Mouse (Mus musculus): Measurements from ENCODE around the gene Washc3.

Washc3 gene

DNA sequence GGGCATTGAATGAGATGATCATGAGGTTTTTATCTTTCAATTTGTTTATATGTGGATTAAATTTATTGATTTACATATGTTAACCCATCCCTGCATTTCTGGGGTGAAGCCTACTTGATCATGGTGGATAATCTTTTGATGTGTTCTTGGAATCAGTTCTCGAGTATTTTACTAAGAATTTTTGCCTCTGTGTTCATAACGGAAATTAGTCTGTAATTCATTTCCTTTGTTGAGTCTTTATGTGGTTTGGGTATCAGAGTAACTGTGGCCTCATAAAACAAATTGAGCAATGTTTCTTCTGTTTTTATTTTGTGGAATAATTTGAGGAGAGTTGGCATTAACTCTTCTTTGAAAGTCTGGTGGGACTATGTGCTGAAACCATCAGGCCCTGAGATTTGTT, 54.7 kb downstream of the Washc3 start:
- DNase-seq (ENCODE audit: low spot score): no peak

DNA sequence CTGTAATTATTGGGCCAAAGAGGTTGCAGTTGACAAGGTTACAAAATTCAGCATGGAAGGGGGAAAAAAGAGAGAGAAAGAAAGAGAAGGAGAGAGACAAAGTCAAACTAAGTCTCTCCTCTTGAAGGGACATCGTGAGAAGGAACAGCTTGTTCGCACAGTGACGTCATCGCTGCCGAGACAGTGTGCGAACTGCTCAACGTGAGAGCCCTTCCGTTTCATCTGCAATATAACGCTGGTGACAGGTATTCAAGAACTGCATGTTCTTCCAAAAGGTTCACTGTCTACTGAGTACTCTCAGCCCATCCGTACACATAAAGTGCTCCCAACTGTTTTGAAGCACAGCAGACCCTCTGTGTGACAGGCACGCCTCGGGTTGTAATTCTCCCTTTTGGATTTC, 59.4 kb downstream of the Washc3 start:
- DNase-seq (ENCODE audit: low spot score): no peak

DNA sequence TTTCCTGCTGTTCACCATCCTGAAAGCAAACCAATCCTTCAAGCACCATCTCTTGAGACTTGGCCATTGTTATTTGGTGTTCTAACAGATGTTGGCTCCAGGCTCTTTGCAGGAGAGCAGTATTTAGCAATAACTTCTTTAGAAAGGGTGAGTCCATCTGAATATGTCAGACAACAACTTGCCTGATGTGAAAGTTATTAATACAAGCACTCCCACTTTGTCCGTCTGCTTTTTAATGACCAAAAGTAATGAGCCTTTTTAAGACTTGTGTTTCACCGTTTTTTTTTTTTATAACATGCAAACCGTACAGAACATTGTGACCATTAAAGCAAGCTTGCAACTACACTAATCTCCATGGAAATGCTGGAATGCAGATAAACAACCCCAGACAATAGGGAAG, 60.3 kb downstream of the Washc3 start:
- no peak for DNase-seq (ENCODE audit: low spot score)

DNA sequence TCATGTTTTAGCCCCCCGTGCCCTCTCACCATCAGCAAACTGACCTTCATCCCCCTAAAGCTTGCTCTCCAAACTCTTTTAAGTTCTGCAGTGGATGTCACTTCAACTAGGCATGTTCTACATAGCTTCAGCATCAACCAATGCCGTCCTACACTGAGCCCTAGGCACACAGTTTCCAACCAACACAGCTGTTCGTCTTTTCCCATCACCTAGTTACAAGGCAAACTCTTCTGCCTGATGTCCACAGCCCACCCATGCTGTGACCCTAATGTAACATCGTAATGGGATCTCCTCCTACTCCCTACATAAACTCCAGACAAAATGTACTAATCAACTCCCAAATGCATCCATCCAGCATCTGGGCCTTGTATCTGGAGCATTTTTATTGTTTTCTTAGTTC, 62.5 kb downstream of the Washc3 start:
- DNase-seq (ENCODE audit: low spot score): no peak

DNA sequence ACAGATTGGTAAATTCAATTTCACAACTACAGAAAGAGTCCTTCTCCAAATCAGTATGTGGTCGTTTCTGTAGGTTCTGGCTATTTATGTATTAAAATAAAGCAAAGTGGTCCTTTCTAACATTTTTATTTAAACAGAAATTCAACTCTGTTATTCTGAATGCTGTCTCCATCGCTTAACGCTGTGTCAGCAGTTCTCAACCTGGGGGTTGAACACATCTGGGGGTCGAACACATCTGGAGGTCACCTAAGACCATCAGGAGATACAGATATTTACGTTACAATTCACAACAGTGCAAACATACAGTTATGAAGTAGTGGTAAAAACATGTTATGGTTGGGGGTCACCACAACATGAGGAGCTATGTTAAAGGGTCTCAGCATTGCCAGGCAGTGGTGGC, 73.2 kb downstream of the Washc3 start:
- DNase-seq (ENCODE audit: low spot score): no peak

DNA sequence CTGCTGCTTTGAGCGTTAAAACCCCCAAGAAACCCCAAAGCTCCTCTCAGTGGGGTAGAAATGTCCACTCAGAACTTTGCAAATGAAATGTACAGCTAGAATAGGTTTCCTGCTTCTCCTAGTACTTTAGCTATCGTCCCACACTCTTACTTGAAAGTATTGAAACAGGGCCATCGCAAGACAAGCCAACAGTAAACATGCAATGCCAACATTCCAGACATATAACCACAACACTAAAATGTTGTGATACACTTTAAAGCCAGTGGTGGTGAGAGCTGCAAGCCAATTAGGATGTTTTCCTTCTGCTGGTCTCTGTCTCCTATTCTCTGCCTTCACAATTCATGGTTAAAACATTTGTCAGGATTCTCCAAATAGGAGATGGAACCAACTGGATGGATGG, 80.8 kb downstream of the Washc3 start:
- no peak for DNase-seq (ENCODE audit: low spot score)

DNA sequence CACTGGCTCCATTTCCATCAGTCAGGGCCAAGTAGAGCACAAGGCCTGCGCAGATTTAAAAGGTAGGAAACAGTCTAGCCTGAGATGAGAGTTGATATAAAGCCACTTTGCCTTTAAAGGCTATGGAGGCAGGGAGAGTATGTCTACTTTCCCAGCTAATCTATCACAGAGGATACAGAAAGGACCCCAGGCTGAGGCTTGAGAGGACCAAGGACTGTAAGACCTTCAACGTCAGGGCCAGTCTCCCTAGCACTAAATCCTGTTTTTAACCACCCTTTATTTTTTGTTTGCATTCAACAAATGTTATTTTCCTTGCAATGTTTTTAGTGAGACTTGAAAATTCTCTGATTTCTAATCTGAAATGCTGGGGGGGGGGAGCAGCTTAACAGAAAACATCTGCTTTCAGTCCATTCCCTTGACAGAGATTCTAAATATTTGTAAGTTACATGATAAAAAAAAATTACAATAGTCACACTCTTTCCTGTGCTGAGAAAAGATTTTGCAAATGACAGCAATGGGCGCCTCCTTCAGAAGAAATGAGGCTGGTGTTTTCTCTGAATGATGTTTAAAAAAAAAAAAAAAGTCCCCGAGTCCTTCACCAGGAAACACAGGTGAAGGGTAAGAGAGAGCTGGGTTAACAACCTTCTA, 83.6 kb downstream of the Washc3 start:
- no peak for DNase-seq (ENCODE audit: low spot score)

DNA sequence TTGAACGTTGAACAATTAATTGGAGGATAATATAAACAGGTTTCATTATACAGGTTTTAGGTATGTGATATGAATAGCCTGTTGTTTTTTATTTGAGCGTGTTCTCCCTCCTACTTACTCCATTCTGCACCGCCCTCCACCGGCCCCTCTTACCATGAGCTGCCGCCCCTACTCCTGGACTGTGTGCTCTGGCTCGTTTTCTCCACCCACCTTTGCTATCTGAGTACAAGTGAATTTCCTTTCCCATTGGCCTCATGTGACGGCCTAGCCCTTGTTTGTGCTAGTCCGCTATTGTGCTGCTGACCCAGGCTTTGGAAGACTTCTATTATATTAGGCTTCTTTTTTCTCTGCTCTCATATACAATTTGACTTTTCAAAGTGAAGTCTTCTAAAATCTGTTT, 86.4 kb downstream of the Washc3 start:
- no peak for DNase-seq (ENCODE audit: low spot score)

DNA sequence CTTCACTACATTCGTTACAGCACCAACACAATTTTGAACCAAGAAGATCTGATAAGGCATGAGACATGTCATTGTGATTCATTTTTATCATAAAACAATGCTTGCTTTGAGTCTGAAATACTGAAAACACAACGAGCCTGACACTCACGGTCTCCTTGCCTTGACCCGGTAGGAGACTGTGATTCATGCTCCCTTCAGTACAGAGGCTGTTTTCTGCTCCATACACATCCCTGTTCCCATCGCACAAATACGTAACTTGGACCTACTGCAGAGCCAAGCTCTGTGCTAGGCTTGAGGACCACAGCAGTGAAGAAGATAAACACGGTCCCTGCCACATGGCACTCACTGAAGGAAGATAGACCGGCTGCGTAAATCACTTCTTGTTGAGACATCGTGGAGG, 87.2 kb downstream of the Washc3 start:
- DNase-seq (ENCODE audit: low spot score): no peak

DNA sequence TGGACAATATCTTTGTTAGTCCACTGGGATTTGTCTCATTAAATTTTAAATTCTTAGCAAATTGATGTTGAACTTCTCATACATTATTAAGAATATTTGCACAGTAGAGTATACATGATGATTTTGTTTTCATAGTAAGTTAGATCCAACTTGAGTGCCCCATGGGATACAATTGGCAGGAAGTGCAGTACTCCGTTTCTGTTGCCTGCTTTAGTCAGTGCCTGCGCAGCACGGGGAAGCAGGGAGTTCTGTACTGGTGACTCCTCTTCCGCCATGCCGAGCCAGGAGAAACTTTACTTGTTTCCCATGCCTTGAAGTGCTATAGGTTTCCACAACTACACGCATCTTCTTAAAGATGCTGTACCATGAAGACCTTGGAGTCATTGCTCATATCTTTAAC, 94.2 kb downstream of the Washc3 start:
- no peak for DNase-seq (ENCODE audit: low spot score)
